Mouse (Mus musculus) regulatory T cell (primary cell): Measurements from ENCODE around the gene Trim8.

Experiments
- in situ Hi-C: fragments of 300-600 bp; cut with MboI, MseI; formaldehyde crosslinking; loops from one replicate; pipeline ENCODE4 v1.15.1; 2025; ENCODE audit warnings: high pct_unique_total_duplicates

The Trim8 gene

DNA sequence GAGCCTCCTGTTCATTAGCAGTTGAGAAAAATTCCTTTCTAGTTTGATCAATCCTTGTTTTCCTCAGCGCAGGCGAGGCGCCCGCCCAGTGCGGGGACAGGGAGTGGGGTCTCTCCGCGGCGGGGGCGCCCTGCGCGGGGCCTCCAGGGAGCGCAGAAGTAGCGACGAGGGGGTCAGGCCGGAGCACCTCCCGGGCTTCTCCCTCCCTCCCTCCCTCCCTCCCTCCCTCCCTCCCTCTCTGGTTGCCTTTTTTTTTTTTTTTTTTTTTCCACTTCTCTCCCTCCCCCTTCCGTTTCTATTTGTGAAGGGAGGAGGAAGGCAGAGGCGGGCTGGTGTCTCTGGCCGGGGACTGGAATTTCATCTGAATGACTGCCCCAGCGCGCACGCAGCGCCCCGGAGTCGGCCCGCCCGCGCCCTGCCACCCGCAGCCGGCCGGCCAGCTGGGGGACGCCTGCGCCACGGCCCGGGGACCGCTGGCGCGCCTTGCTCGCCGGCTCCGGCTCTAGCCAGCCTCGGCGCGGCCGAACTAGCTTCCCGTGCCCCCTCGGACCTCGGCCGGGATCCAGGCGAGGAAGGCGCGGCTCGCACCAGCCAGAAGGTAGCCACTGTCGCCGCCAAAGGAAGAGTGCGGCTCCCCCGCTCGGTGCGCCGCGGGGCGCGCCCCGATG, at the start of gene Trim8:
TSS of gene Trim8 (plus strand) at position 302 of the 668 bp plus-strand sequence.
- in situ Hi-C loops = loop anchor here (25.0 kb wide), 1 partner anchor 1139 kb away; the partner anchor contains the start of gene Btrc

DNA sequence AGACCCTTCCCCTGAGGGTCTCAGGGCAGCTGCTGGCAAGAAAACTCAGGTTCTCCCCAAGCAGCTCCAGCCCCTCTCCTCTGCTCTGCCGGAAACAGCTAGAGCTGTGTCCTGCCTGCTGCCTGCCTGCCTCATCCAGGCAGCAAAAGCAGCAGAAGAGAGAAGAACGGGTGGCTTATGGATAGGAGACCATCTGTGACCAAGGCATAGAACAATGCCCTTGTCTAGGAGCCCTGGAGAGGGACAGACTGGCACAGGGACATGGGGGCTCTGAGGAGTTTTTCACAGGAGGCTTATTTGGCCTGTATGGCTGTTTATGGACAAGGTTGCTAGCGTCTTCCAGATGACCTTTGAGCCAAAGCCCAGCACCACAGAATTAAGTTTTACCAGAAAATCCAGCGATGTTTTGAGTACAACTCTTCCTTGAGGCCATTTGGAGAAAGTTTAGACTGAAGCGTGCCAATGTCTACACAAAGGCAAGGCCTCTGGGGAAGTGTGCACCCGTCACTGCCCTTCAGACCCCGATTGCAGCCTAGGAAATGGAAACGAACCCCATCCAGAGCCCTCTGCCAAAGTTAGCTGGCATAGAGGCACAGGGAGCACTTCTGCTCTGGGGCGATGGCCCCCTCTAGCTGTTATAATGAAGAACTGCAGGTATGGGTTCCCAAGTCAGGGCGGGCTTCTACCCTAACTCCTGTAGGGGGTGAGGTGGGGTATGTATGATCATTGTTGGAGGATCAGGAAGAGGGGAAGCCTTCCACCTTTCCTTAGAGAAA, 49.3 kb upstream of the Trim8 start:
- in situ Hi-C loops = no loop called here

DNA sequence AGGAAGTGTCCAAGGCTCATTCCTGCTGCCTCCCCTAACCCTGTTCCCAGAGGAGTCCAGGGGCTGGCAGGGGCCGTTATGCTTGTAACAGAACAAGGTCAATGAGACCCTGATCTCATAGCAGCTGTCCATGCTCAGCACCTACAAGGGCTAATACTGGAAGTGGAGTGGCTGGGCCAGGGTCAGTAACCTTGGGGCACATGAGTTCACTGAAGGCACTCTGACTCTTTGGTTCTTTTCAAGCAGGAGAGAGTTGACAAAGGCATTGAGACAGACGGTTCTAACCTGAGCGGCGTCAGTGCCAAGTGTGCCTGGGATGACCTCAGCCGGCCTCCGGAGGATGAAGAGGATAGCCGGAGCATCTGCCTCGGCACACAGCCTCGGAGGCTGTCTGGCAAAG, 48.6 kb upstream of the Trim8 start:
- in situ Hi-C loops = no loop called here

DNA sequence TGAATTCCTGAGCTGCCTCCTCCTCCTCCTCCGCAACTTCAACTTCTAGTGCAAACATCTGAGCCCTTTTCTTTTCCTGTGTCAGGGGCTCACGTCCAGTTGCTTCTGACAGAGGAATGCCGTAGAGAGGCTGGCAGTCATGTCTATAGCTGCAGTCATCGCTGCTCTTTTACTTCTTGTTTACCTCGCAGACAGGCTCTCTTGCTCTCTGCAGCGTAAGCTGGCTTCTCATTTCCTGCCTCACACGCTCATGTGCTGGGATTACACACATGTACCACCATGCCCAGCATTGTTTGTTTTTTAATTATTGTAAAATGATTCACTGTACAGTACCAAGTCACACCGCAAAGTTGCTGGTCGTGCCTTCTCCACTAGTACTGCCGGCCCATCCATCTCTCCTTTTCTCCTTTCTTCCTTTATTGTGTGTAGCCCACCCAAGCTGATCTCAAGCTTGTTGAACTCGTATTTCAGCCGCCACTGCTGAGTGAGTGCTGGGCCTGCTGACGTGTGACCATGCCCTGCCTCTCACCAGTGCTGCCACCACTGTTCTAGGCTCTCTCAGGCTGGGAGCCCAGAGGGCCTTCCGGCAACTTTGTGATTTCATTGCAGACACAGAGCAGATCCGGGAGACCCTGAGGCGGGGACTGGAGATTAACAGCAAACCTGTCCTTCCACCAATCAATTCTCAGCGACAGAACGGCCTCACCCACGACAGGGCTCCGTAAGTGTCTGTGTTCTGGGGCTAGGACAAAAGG, 47.2 kb upstream of the Trim8 start:
- in situ Hi-C loops = no loop called here

DNA sequence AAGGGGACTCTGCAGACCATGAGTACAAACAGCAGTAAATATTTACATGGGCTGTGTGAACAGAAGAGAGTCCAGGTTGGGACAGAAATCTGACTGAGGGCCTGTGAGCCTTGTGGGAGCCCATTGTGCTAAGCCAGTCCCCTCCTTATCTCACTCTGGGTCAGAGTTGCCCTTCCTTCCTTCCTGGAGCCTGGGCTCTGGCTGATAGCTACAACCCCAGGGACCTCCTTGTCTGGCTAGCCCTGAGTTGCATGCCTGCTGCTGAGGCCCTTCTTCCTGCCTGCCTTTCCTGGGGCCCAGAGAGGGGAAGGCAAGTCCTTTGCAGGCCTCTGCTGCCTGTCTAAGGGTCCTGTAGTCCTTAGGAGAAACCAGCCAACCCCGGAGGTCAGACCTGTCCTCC, 46.5 kb upstream of the Trim8 start:
- in situ Hi-C loops = no loop called here

DNA sequence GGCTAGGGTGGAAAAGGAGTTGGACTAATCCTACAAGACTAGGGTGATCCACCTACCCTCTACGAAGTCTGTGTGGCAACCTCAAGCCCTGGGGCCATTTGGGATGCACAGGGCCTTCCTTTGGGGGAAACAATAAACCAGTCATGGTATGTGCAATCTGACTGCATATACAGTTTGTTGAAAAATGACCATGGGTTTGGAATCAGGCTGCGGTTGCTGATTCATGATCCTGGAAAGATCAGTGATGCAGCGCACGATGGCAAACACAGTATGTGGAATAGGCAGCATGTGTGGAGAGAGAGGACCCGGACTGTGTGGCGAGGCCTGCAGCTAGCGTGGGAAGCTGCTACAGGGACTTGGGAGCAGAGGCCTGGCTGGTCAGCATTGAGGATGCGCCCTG, 45.9 kb upstream of the Trim8 start:
- in situ Hi-C loops = no loop called here

DNA sequence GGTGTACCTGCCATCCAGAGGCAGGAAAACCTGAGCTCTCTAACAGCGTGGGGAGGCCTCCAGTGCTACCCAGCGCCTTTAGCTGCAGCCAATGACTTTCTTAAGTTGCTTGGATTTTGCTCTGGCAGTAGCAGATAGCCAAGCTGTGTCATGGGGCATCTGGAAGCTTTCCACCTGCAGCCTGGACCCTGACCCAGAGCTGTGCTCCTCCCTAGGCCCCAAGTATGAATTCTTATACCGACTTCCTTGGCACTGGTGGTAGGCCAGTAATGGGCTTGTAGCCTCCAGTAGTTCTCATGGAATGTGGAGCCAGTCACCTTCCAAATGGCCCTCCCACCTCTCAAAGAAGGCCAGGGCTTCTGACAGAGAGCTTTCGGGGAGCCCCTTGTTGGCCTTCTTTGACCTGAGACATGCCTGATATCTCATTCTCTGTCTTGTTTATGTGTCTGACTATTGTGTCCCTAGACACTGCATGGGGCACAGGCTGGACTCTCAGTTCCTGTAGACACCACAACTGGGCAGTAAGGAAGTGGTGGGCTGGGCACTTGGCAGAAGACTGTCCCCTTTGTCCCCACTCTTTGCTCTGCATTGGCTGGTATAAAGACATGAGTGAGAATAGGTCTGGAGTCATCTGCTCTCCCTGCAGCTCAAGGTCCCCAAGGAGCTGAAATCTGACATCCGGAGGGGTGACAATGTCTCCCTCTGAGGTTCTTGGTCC, 45.3 kb upstream of the Trim8 start:
- in situ Hi-C loops = no loop called here

DNA sequence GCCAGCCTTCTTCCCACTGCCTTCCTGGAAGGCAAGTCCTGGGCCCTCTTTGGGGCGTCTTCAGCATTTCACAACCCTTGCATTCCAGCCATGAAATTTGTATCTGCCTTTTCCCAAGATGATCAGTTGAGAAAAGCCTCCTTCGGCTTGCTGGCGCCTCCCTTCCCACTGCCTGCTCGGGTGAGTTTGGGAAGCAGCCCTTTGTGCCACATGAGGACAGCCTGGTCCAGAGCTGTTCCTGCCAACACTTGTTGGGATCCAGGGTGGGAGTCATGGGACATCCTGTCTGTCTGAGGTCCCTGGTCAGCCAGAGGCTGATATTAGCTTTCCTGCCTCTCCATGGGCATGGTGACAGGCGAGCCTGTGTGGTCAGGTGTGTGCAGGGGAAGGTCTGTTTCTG, 43.7 kb upstream of the Trim8 start:
- in situ Hi-C loops = no loop called here

DNA sequence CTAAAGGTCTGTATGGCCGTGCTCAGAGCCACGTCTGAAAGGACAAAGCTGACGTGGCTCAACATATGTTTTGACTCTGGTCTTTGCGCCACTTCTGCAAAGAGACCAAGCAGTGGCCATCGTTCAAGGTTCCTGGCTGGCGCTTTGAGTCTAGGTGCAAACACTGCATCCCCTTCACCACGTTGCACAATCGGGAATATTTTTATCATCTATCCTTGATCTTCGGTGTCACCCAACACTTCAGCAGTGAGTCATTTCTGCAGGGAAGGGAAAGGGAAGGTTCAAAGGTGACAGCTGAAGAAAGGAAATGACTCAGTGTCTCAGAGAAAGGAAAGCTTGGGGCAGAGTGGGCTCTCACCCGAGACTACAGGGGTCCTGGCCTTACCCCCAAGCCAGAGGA, 42.2 kb upstream of the Trim8 start:
- in situ Hi-C loops = no loop called here

DNA sequence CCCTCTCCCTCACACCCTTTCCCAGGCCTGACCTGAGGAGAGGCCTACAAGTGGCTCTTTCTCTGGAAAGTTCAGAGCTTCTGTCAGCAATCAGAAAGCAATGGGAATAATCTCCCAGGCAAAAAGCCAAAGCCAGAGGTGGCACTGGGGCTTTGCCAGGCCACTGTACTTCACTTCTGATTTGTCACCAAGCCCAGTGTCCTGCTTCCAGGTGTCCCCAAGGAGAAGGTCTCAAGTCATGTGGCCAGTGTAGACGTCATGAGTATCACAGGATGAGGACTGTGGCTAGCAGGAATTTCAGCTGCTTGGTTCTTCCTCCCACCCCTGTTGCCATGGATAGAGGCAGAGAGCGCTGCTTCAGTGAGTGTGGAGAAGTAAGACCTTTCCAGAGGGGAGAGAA, 41.6 kb upstream of the Trim8 start:
- in situ Hi-C loops = no loop called here

DNA sequence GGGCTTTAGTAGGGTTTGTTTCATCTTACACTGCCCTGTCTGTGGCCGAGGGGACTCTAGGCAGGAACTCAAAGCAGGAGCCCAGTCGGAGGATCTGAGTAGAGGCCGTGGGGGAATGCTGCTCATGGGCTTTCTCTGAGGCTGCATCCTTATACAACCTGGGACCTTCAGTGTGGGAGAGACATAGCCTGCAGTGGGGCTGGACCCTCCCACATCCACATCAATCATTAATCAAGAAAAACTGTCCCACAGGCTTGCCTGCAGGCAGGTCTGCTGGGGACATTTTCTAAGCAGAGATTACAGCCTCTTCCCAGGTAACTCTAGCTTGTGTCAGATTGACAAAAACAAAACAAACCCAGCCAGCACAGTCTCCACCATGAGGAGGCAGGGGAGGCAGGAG, 38.9 kb upstream of the Trim8 start:
- in situ Hi-C loops = no loop called here

DNA sequence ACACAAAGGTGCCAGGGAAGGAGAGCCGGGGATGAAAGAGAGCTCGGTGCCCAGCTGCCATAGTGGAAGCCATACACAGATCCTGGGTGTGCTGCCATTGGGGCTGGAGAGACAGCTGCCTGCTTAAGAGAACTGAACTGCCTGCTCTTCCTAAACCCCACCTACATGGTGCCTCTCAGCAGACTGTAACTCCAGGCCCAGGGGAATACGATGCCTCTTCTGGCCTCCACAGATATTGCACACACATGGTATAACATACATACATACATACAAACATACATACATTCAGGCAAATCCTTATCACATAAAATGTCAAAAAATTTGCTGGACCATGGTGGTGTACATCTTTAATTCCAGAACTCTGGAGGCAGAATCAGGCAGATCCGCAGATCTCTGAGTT, 38.1 kb upstream of the Trim8 start:
- in situ Hi-C loops = no loop called here

DNA sequence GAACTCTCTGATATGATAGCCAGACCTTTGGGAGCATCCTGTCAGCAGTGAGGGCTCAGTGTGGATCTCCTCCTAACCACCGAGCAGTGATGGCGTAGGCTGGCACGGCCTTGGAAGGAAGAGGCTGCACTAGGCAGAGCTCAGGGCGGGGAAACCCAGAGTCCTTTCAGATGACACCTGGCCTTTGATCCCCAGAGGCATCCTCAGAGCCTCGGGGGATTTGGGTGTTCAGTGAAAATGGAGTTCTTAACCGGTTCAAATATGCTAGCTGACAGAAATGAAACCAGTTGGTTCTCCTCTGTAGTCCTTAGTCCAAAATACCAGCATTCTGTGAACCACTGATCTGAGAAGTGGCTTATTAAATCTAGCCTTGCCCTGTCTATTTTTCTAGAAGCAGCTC, 35.3 kb upstream of the Trim8 start:
- in situ Hi-C loops = no loop called here

DNA sequence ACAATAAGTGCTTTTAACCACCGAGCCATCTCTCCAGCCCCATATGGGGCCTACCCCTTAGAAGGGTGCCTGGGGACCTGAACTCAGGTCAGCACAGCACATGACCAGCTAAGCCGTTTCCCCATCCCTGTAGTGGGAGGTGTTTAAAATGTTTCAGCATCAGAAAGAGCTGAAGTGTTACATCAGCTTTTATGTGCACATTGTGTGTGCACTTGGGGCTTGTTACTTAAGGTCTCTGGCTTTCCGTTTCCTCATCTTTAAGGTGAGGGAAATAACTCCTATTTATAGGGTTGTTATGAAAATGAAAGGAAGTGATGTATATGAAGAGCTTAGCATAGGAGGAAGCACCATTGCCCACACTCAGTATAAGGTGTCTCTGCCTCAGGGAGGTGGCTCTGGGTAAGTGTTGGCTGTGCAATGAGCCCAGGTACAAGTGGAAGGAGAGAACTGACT, 34.4 kb upstream of the Trim8 start:
- in situ Hi-C loops = no loop called here

DNA sequence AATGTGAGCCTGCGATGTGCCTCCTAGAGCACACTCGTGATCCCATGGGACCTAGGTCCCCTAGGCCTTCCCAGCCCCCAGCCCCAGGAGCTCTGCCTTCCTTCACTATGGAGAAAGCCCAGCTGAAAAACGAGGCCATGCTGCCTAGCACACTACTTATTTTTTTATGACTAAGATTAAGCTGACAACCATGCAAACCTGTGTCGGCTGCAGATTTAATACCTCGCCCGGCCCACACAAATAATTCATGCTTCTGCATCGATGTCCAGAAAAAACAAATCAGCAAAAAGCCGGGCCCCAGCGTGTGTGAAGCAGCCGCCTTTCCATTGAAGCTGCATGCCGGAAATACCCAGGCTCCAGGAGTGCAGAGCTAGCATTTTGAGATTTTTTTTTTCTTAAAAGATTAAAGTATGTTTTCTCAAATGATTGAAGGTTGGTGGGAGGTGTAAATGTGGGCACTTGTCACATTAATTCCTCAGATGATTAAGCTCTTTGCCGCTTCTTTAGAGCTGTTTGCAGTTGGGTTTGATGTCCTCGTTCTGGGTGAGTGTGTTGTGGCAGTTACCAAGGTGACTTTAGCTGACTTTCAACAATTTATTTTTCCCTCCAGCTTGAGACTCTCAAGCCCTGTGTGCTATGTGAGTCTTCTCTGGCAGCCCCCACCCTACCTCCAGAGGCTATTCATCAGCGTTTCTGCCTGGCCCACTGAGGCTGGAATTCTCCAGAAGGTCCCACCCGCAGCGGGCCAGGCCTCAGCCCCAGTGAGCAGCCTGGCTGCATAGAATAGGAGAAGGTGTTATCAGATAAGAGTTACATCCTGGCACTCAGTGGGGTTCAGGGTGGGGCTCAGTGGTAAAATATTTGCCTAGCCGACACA, 30.9 kb upstream of the Trim8 start:
- in situ Hi-C loops = no loop called here

DNA sequence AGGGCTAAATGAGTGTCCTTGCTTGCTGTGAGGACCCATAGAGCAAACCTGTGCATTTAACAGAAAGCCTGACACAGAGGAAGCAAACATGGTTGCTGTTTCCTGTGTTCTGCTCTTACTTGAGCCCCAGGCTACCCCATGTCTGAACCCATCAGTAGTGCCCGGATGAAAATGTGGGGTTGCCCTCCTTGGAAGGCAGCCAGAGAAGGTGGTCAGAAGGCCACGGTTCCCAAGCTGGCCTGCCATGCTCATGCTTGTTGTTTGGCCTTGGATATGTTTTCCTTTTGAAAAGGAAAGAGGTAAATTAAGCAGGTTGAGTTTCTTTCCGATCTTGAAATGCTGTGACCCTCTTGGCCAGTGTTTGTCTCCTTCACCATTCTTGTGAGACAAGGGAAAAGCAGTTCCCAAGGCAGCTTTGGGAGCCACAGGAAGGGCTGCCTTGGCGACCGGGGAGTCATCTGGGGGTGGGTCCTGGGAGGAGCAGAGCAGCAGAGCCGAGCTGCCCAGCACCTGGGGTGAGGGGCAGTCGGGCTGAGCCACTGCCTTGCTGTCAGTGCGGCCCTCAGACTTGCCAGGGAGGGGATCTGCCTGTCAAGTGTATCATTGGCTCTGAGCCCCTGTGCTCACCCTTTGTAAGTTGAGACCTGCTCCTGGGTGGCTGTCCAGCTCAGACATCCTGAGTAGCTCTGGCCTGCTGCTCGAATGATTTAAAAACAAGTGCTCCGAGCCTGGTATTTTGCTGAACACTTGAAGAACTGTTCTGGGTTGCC, 30.0 kb upstream of the Trim8 start:
- in situ Hi-C loops = no loop called here

DNA sequence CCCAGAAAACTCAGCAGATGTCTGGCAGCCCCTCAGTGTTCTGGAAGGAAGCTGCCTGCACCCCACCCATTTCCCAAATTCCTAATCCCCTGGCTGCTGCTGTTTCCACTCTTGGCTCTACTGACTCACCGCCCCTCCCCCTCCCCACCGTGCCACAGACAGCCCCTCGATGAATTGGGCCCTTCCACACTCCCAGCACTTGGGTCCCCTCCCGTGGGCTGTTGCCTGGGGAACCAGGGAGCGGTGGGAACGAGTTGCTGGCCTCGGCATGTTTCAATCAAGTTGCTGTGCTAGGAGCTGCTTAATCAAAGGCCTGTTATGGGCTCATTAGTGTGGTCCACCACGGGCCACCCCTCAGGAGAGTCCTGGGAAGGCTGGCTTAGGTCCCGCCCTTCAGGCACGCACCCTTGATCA, 24.1 kb upstream of the Trim8 start:
- in situ Hi-C loops = no loop called here

DNA sequence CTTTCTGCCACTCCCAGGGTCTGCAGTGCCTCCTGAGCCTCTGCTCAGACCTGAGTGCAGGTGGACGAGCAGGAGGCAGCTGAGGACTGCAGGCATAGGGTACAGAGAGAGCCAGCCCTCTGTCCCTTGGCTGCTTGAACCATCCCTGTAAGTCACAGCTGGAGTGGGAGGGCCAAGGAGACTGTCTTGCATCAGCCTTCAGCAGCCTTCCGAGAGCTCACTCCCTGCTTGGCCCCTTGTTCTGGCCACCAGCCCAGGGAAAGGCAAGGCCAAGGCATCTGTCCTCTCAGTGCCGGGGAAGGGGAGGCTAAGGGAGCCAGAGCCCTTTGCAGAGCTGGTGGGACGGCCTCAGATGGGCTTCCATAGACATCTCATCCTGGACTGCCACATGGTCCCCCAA, 23.3 kb upstream of the Trim8 start:
- in situ Hi-C loops = no loop called here

DNA sequence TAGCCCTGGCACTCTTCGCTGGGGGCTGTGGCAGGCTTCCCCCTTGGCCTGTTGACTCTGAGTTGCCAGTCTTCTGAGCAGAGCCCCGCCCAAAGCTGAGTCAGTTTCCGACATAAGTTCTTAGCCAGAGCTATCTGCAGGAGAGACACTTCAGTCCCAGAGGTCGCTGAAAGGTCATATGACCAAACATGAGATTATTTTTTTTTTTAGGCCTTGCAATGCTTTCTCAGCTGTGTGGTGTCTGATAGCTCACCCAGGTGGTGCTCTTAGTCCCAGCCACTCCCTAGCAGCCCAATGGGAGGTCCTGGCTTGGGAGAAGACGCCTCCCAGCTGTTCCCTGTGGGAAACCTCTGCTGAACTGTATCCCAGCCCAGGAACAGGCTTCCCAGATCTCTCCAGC, 22.7 kb upstream of the Trim8 start:
- in situ Hi-C loops = no loop called here
